Mouse (Mus musculus): ENCODE results near the gene Trak1. TPM values are rescaled to one million over a fixed set of nuclear protein-coding genes. Genes with fewer than 3 reads are reported as not detected.

The Trak1 gene
- polyA plus RNA-seq, 1 experiment from 2014 or later, result 4.2 TPM

DNA sequence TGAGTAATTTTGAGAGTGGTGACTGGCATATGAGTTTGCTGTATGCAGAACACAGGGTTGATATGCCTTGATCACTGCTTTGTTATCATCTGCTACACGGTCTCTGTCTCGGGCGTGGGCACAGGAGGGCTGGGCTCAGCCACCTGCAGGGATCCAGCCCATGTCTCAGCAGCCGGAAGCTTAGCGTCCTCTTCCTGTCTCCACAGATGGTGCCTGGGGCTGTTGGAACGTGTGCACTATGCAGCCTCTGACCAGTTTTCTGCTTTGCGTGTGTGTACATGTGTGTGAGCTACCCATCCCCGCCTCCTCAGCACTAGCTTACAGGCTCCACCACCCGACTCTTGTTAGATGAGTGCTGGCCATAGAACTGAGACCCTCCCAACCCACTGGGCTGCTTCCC, 63.7 kb downstream of the Trak1 start:
- WGBS (ENCODE audit: insufficient replicate concordance), result 13% methylated on average over 9 of the region's 9 CpGs
- H3K4me2 ChIP-seq, result peak overlapping the region; percentile 62
- peak overlapping the region; percentile 12 for H3K4me3 ChIP-seq (replicated peaks)
- peaks cover 28% of the 10 kb centered on the region for H3K4me1 ChIP-seq (replicated peaks)
- ATAC-seq (ENCODE audit: insufficient read depth), result peak; percentile 67
- H3K9me3 ChIP-seq (replicated peaks), result no peaks in the 10 kb centered on the region
- H3K27ac ChIP-seq (replicated peaks), result peak overlapping the region; percentile 84
- H3K36me3 ChIP-seq (replicated peaks), result no peaks in the 10 kb centered on the region
- H3K27me3 ChIP-seq, result no peaks in the 10 kb centered on the region
- peak overlapping the region; percentile 30 for H3K9ac ChIP-seq

DNA sequence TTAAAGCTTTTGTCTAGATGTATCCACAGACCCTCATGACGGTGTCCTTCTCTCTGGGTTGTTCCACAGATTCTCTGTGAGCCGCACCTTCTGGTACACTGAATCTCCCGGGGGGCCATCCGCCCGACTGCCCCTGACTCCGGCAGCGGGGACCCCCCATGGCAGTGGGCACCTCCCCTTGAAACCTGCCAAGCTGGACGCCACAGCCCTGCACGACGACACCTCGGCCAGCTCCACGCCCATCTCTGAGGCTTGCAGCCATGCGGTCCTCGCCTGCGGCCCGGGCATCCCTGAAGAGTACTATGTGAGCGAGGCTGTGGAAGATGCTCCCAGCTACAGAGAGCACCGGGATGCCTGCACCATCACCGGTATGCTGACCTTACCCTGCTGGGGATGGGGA, 66.6 kb downstream of the Trak1 start:
- no peaks in the 10 kb centered on the region for H3K9me3 ChIP-seq (replicated peaks)
- no peak overlapping the region for H3K9ac ChIP-seq
- no peak overlapping the region for H3K4me3 ChIP-seq (replicated peaks)
- H3K27me3 ChIP-seq, result no peaks in the 10 kb centered on the region
- peaks cover 42% of the 10 kb centered on the region for H3K4me1 ChIP-seq (replicated peaks)
- H3K4me2 ChIP-seq, result no peak overlapping the region
- no peak for ATAC-seq (ENCODE audit: insufficient read depth)
- H3K27ac ChIP-seq (replicated peaks), result no peak overlapping the region
- WGBS (ENCODE audit: insufficient replicate concordance), result 87% methylated on average over 19 of the region's 19 CpGs
- no peaks in the 10 kb centered on the region for H3K36me3 ChIP-seq (replicated peaks)

DNA sequence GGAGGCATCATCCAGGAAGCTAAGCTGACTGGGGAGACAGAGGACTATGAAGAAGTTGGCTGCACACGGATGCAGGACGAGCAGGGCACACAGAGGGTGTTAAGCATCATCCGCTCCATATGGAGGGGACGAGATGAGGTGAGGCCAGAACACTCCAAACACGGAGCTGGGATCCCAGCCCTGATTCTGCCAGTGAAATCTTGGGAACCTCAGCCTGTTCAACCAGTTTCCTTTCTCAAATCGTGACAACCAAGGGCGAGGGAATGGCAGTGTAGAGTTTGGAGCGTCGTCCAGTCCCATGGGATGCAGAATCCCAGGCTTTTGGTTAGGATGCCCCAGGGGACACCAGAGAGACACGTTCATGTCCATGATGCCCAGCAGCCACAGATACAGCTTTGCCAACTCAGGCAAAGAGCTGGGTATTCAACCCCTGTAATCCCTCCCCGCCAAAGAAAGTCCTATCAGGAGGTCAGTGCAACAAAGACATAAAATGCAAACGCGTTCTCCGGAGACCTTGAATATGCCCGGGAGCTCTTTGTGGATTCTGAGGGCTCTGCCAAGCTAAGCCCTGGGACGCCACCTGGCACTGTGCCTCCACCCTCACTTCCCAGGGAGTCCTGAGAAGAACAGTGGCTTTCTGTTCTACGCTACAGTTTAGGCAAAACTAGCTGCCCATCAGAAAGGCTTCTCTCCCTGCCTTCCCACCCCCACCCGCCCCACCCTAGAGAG, 69.0 kb downstream of the Trak1 start:
- Histone ChIP-seq H3K27ac (replicated peaks) (no peak overlapping the region), H3K27me3 (peaks cover 7% of the 10 kb centered on the region), H3K4me2 (no peak overlapping the region), H3K36me3 (replicated peaks) (no peaks in the 10 kb centered on the region), H3K9me3 (replicated peaks) (no peaks in the 10 kb centered on the region), H3K9ac (no peak overlapping the region), H3K4me3 (replicated peaks) (no peak overlapping the region), H3K4me1 (replicated peaks) (peaks cover 28% of the 10 kb centered on the region)
- WGBS (ENCODE audit: insufficient replicate concordance), result 69% methylated on average over 18 of the region's 18 CpGs
- ATAC-seq (ENCODE audit: insufficient read depth), result no peak

DNA sequence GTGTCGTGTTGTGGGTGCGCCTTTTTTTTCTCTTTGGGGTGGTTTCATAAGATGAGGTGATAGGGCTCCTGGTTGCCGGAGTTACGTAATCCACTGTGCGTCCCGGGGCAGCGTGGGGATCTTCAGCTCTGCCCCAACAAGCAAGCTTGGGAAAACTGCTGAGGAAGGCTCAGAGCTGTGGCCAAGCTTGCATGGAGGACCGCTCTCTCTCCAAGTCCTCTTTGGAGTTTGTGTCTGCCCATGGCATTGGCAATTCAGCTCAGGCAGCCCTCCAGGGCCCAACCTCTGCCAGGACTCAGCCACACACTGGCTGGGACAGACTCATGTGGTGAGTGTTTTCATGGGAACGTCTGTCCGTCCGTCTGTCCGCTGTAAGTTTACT, 69.6 kb downstream of the Trak1 start:
- peaks cover 8% of the 10 kb centered on the region for H3K27me3 ChIP-seq
- peaks cover 30% of the 10 kb centered on the region for H3K4me1 ChIP-seq (replicated peaks)
- ATAC-seq (ENCODE audit: insufficient read depth), result no peak
- no peak overlapping the region for H3K4me3 ChIP-seq (replicated peaks)
- H3K36me3 ChIP-seq (replicated peaks), result no peaks in the 10 kb centered on the region
- no peak overlapping the region for H3K4me2 ChIP-seq
- H3K9ac ChIP-seq, result no peak overlapping the region
- H3K9me3 ChIP-seq (replicated peaks), result no peaks in the 10 kb centered on the region
- H3K27ac ChIP-seq (replicated peaks), result no peak overlapping the region
- WGBS (ENCODE audit: insufficient replicate concordance), result 62% methylated on average over 12 of the region's 12 CpGs

DNA sequence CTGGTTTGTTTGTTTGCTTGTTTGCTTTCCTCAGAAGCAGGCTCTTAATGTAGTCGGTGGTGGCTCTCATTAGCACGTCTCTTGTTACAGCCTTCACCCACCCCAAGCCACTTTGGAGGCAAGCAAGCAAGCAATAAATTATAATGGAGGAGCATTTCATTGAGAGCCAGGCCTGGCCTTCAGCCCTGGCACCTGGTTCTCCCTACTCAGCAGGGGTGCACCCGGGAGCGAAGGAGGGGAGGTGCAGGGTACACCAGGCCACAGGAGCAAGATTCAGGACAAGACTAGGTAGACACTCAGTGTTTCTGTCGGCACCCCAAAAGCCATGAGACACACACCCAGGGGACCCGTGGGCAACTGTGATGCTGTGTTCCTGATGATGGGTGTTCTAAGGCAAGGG, 72.3 kb downstream of the Trak1 start:
- no peaks in the 10 kb centered on the region for H3K36me3 ChIP-seq (replicated peaks)
- 71% methylated on average over 6 of the region's 6 CpGs for WGBS (ENCODE audit: insufficient replicate concordance)
- H3K27me3 ChIP-seq, result peaks cover 8% of the 10 kb centered on the region
- H3K4me1 ChIP-seq (replicated peaks), result peaks cover 52% of the 10 kb centered on the region
- H3K9me3 ChIP-seq (replicated peaks), result no peaks in the 10 kb centered on the region
- no peak overlapping the region for H3K4me2 ChIP-seq
- no peak overlapping the region for H3K4me3 ChIP-seq (replicated peaks)
- H3K9ac ChIP-seq, result no peak overlapping the region
- no peak overlapping the region for H3K27ac ChIP-seq (replicated peaks)
- no peak for ATAC-seq (ENCODE audit: insufficient read depth)

DNA sequence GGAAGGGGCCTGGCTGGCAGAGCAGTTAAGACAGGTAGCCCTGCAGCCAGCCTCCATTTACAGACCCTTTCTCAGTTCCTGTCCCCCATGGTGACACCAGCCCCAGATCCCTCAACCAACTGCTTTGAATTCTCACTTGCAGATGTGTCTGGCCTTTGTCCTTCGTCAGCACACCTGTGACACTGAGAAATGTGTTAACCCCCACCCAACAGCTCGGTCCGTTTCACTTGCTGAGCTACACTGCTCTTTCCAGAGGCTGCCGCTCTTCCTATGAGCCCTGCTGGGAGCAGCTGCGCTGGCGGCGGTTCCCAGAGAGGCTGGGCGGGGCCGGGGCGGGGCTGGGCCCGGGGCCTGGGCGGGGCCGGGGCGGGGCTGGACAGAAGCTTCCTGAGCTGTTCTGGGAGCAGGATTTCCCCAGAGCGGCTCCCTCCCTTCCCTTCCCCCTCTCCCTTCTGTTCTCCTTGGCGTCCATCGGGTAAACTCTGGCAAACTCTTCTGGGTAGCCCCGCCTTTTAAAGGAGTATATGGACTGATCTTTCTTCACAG, 74.1 kb downstream of the Trak1 start:
- H3K4me2 ChIP-seq, result peak overlapping the region; percentile 66
- H3K9ac ChIP-seq, result peak overlapping the region; percentile 20; the same call in 1 of the 2 replicates
- peaks cover 50% of the 10 kb centered on the region for H3K4me1 ChIP-seq (replicated peaks)
- H3K4me3 ChIP-seq (replicated peaks), result peak overlapping the region; percentile 29; the same call in 1 of the 2 replicates
- H3K27me3 ChIP-seq, result peaks cover 8% of the 10 kb centered on the region
- no peaks in the 10 kb centered on the region for H3K36me3 ChIP-seq (replicated peaks)
- under 1% methylated on average over 18 of the region's 18 CpGs for WGBS (ENCODE audit: insufficient replicate concordance)
- peak; percentile 80 for ATAC-seq (ENCODE audit: insufficient read depth)
- H3K9me3 ChIP-seq (replicated peaks), result no peaks in the 10 kb centered on the region
- H3K27ac ChIP-seq (replicated peaks), result peak overlapping the region; percentile 53

DNA sequence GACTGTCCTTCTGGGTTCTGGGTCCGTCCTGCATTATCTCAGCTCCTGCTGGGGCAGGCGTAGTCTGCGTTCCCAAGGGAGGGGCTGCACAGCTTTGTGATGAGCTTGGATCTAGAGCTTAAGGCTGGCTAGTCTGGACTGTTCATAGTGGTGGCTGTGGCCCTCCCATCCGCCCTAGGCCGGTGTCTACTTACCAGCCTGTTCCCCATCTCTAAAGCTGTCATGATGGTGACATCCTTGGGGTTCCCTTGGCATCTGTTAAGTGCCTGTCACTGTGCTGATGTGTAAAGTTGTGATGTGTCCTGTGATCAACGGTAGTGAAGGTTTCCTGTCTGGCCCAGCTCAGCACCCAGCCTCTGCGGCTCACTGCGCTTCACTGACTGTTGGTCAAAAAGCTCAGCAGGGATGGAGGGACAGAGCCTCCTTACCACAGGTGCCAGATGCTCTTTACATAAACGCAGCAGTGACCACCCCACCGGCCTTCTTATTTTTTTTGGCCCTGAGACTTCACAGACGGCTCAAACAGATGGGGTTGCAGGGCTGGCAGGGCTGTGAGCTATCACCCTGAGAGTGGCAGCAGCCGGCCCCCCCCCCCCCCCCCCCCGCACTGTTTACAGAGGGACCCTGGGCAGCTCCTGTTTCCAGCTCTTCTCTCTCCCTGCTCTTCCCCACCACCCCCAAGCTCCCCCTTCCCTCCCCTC, 74.8 kb downstream of the Trak1 start:
- peak overlapping the region; percentile 66 for H3K4me2 ChIP-seq
- 25% methylated on average over 11 of the region's 13 CpGs for WGBS (ENCODE audit: insufficient replicate concordance)
- no peaks in the 10 kb centered on the region for H3K9me3 ChIP-seq (replicated peaks)
- H3K27ac ChIP-seq (replicated peaks), result peak overlapping the region; percentile 48
- peak overlapping the region; percentile 3; the same call in 1 of the 2 replicates for H3K9ac ChIP-seq
- peak overlapping the region; percentile 29; the same call in 1 of the 2 replicates for H3K4me3 ChIP-seq (replicated peaks)
- peaks cover 8% of the 10 kb centered on the region for H3K27me3 ChIP-seq
- peak; percentile 36; the same call in 1 of the 2 replicates for ATAC-seq (ENCODE audit: insufficient read depth)
- no peaks in the 10 kb centered on the region for H3K36me3 ChIP-seq (replicated peaks)
- H3K4me1 ChIP-seq (replicated peaks), result peaks cover 43% of the 10 kb centered on the region

DNA sequence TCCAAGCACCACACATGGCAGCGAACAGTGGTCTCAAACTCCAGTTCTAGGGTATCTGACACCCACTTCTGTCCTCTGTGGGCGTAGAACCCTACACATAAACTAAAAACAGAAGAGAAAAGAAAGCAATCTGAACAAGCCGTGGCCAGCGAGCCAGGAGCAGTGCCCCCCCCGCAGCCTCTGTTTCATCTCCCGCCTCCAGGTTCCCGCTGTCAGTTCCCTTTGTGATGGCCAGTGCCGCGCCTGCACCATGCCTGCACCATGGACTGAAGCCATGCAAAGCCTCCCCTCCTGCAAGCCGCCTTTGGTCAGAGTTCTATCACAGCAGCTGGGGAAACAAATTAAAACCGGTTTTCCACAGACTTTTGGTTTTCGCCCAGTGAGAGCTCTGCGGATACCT, 75.8 kb downstream of the Trak1 start:
- 69% methylated on average over 13 of the region's 13 CpGs for WGBS (ENCODE audit: insufficient replicate concordance)
- H3K27ac ChIP-seq (replicated peaks), result no peak overlapping the region
- no peaks in the 10 kb centered on the region for H3K9me3 ChIP-seq (replicated peaks)
- no peaks in the 10 kb centered on the region for H3K36me3 ChIP-seq (replicated peaks)
- no peak overlapping the region for H3K4me3 ChIP-seq (replicated peaks)
- no peak for ATAC-seq (ENCODE audit: insufficient read depth)
- H3K9ac ChIP-seq, result no peak overlapping the region
- peaks cover 39% of the 10 kb centered on the region for H3K4me1 ChIP-seq (replicated peaks)
- H3K4me2 ChIP-seq, result no peak overlapping the region
- H3K27me3 ChIP-seq, result peaks cover 8% of the 10 kb centered on the region

DNA sequence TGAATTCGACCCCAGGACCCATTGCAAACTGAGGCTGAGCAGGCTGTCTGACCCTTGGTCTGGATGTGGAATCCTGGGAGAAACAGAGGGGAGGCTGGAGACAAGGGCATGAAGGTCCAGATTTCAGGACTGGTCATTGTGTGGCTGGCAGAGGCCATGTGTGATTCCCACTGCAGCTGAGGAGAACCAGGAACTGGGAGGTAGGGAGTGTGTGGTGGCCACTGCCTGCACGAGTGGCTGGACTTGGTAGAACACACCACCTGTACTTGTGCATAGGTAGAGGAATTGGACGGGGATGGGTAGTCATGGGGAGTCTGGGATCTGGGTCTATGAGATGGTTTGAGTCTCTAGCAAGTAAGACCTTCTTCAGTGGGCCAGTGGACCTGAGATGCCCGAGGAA, 76.2 kb downstream of the Trak1 start:
- Histone ChIP-seq H3K27me3 (peaks cover 8% of the 10 kb centered on the region), H3K27ac (replicated peaks) (no peak overlapping the region), H3K9me3 (replicated peaks) (no peaks in the 10 kb centered on the region), H3K4me3 (replicated peaks) (no peak overlapping the region), H3K4me2 (no peak overlapping the region), H3K4me1 (replicated peaks) (peaks cover 36% of the 10 kb centered on the region), H3K9ac (no peak overlapping the region), H3K36me3 (replicated peaks) (no peaks in the 10 kb centered on the region)
- WGBS (ENCODE audit: insufficient replicate concordance), result 61% methylated on average over 4 of the region's 4 CpGs
- ATAC-seq (ENCODE audit: insufficient read depth), result no peak

DNA sequence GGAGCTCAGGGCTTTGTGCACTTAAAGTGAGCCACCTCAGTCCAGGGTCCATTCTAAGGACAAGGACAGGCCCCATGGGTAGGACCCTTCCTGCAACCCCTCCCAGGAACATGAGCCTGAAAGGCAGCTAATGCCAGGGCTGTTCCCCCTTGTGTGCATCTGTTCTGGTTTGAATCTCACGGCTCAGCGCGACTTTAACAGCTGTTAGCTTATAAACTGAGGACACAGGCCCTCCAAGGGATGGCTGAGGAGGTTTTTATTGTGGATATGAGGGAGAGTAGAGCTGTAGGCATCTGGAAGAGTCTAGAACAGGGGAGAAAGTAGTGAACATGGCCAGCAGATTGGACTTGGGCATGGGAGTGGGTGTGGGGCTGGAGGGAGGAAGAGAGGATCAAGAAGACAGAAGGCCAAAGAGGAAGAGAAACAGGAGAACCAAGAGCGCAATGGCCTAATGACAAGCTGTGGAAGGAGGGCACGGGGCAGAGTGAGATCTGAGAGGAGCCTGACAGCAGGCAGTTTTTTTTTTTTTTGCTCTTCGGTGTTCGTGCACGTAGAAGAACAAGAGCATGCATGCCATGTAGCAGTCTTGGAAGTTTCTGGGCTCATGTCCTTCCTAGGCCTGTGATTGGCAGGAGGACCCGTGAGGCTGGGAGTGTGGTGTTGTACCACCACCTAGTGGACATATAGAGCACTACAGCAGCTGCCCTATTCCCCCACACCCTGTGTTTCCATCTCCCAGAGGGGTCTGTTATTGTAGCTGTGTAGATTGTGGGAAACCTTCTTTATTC, 77.0 kb downstream of the Trak1 start:
- peaks cover 8% of the 10 kb centered on the region for H3K27me3 ChIP-seq
- peaks cover 36% of the 10 kb centered on the region for H3K4me1 ChIP-seq (replicated peaks)
- ATAC-seq (ENCODE audit: insufficient read depth), result 0 out of 2 replicates have a peak, but pooled peaks have one; percentile 21
- no peak overlapping the region; the same call in 1 of the 2 replicates for H3K27ac ChIP-seq (replicated peaks)
- H3K4me2 ChIP-seq, result no peak overlapping the region
- H3K9ac ChIP-seq, result no peak overlapping the region
- H3K9me3 ChIP-seq (replicated peaks), result no peaks in the 10 kb centered on the region
- no peaks in the 10 kb centered on the region for H3K36me3 ChIP-seq (replicated peaks)
- H3K4me3 ChIP-seq (replicated peaks), result no peak overlapping the region
- WGBS (ENCODE audit: insufficient replicate concordance), result 32% methylated on average over 9 of the region's 9 CpGs

DNA sequence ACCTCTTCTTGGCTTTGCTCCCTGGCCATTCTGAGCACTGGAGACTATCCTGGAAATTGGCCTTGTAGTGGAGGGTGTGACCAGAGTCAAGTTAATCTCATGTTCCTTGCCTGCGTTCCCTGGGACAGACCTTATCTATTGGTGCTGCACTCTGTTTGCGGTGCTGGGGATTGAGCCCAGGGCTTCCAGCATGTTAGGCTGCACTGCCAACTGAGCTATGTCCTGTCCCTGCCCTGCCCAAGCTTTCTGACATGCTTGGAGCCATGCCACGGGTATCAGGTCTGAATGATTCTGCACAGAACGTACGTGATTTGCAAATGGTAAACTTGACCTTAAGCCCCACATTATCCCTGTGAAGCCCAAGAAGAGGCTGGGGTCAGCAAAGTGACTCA, 77.6 kb downstream of the Trak1 start:
- no peak for ATAC-seq (ENCODE audit: insufficient read depth)
- no peaks in the 10 kb centered on the region for H3K9me3 ChIP-seq (replicated peaks)
- H3K36me3 ChIP-seq (replicated peaks), result no peaks in the 10 kb centered on the region
- H3K4me2 ChIP-seq, result no peak overlapping the region
- H3K27ac ChIP-seq (replicated peaks), result no peak overlapping the region
- peaks cover 36% of the 10 kb centered on the region for H3K4me1 ChIP-seq (replicated peaks)
- no peak overlapping the region for H3K4me3 ChIP-seq (replicated peaks)
- 74% methylated on average over 5 of the region's 5 CpGs for WGBS (ENCODE audit: insufficient replicate concordance)
- H3K27me3 ChIP-seq, result peaks cover 8% of the 10 kb centered on the region
- no peak overlapping the region for H3K9ac ChIP-seq
